ENCODE assay signal across 9 mouse cellular contexts in the genomic region with DNA sequence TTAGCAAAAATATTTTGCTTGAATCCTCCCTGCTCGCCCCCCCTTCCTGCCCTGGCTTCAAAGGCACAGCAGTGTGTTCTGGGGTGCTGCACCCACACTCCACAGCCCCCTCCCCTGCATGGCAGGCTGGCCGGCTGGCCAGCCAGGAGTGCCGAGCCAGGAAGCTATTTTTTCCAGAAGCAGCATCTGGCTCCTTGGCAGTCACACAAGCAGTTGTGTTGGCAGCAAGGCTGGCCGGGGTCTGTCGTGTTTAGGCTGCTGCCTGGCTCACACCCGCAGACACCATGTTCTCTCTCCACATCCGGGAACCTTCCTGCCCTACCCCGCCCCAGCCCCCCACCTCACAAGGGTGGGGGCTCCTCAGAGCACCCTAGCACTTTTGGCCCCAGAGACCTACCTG.
DNase-seq lines count a peak whose midpoint lies in the region; ATAC-seq and TF ChIP-seq lines count a peak whose summit lies in the region.
"Had no signal": no experiment of that assay in that cellular context is flagged by ENCODE, and none has a peak within 500 bp of the region (broad histone marks: within the 10 kb centered on the region; RNA-seq: fewer than 3 reads in every experiment).

No protein-coding gene starts in this region.

- no peaks in the 10 kb centered on the region for H3K27me3 ChIP-seq in midbrain, postnatal 0 days (ENCODE audit: insufficient read depth, low read length)
- no peaks in the 10 kb centered on the region for H3K27me3 ChIP-seq in midbrain, embryonic 10.5 days (ENCODE audit: low read depth, poor library complexity, severe bottlenecking)
- H3K27me3 ChIP-seq: liver, embryonic 15.5 days had no signal

- intact Hi-C loops in left cerebral cortex, postnatal 14 days (cut with DNase I), result no loop called here

- no peaks in the 10 kb centered on the region for H3K4me1 ChIP-seq in midbrain, postnatal 0 days (ENCODE audit: insufficient read depth, low read length)
- H3K4me1 ChIP-seq in midbrain, embryonic 10.5 days, result peaks cover 25% of the 10 kb centered on the region
- H3K4me1 ChIP-seq: liver, embryonic 15.5 days had no signal

- no peak overlapping the region for H3K4me3 ChIP-seq in midbrain, postnatal 0 days (ENCODE audit: low read depth, low read length)
- no peak overlapping the region for H3K4me3 ChIP-seq in midbrain, embryonic 10.5 days
- H3K4me3 ChIP-seq: liver, embryonic 15.5 days had no signal

- peak; percentile 73 to 80 for DNase-seq in cerebellum, postnatal 10 days
- no peak for DNase-seq in cerebellum, adult 18-20 months
- DNase-seq in midbrain, postnatal 0 days (ENCODE audit: low spot score), result peak; percentile 63
- no peak for DNase-seq in midbrain, embryonic 10.5 days (ENCODE audit: low spot score)
- peak; percentile 54 to 70 for DNase-seq in left cerebral cortex, postnatal 14 days (ENCODE audit: low spot score in 2 of 2)
- DNase-seq in right cerebral cortex, postnatal 14 days, result peak; percentile 39
- no peak for DNase-seq in cerebellum, adult 9-10 months

- H3K9ac ChIP-seq in midbrain, postnatal 0 days (replicated peaks; ENCODE audit: low read length, poor library complexity, severe bottlenecking), result no peak overlapping the region
- H3K9ac ChIP-seq: liver, embryonic 15.5 days had no signal

- H3K27ac ChIP-seq in midbrain, postnatal 0 days (ENCODE audit: low read depth, low read length), result no peak overlapping the region
- no peak overlapping the region for H3K27ac ChIP-seq in midbrain, embryonic 10.5 days (replicated peaks)
- H3K27ac ChIP-seq: liver, embryonic 15.5 days had no signal

- no peak for TF ChIP-seq CTCF in midbrain, postnatal 0 days (IDR thresholded peaks at IDR 0.05)

- H3K36me3 ChIP-seq in midbrain, postnatal 0 days (ENCODE audit: insufficient read depth, low read length), result no peaks in the 10 kb centered on the region
- no peaks in the 10 kb centered on the region for H3K36me3 ChIP-seq in midbrain, embryonic 10.5 days
- H3K36me3 ChIP-seq: liver, embryonic 15.5 days had no signal

- no peak overlapping the region for H3K4me2 ChIP-seq in midbrain, postnatal 0 days (ENCODE audit: low read depth, low read length, poor library complexity, severe bottlenecking)
- H3K4me2 ChIP-seq: liver, embryonic 15.5 days had no signal

- peak; percentile 45; the same call in 1 of the 2 replicates for ATAC-seq in midbrain, postnatal 0 days (ENCODE audit: low FRiP score)
- no peak for ATAC-seq in cerebellum, adult (ENCODE audit: insufficient number of reproducible peaks, low FRiP score, low TSS enrichment)

- WGBS in midbrain, postnatal 0 days, result 51% methylated on average over 8 of the region's 8 CpGs
- 81% methylated on average over 8 of the region's 8 CpGs for WGBS in midbrain, embryonic 10.5 days

- no peaks in the 10 kb centered on the region for H3K9me3 ChIP-seq in midbrain, postnatal 0 days (ENCODE audit: low read length)
- no peaks in the 10 kb centered on the region for H3K9me3 ChIP-seq in midbrain, embryonic 10.5 days (replicated peaks)
- H3K9me3 ChIP-seq: liver, embryonic 15.5 days had no signal

Comparison
In these comparisons a context has a peak if more than half of its experiments do, and no peak if none do; other contexts are left out.
1. DNase-seq: peak in cerebellum, postnatal 10 days (2 of 2), midbrain, postnatal 0 days (single experiment), left cerebral cortex, postnatal 14 days (2 of 2) and right cerebral cortex, postnatal 14 days (single experiment); none in cerebellum, adult 18-20 months (0 of 2), midbrain, embryonic 10.5 days (single experiment) and cerebellum, adult 9-10 months (single experiment).